Mouse (Mus musculus) CD4-positive, CD25-positive, alpha-beta regulatory T cell, adult 4 months (primary cell): ENCODE results near the gene Rab42. TPM values are rescaled to one million over a fixed set of nuclear protein-coding genes. Genes with fewer than 3 reads are reported as not detected.
A peak's percentile ranks its signal among the peaks of the same experiment; 100 is the strongest.

Experiments
- ATAC-seq: one replicate; pipeline ENCODE4 v1.8.0; 2017
- polyA plus RNA-seq, 2 experiments: library from polyadenylated mRNA; unstranded; fragments of 100-300 nt; shearing (Covaris generic); gene quantifications; one replicate each; pipeline ENCODE4 v1.2.1; 2017

Gene Rab42
- polyA plus RNA-seq, result 1 to 10 TPM in 1 of 2 experiments, not detected in 1; 1.0 TPM

- peak; percentile 81 for ATAC-seq
These were observed at the start of gene Rab42 for GRCm38 (mm10) chr4:132302939-132303479. Gene Rab42, minus strand, starts transcription at chr4:132303385.

DNA sequence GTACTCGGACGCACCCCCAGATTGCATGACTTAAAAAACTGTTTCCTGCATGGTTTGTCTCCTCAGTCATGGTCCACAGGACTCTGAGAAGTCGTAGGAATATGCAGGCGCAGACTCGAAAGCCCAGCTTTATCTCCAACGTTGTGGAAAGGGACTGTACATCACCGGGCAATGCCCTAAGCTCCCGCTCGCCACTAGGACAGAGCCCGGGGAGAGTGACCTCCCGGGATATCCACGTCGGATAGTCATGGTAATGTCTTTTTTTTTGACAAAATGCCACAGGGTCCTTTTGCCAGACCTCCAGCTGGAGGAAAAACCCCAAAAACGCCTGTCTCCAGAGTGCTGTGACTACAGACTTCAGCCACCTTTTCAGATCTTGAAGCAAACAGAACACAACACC is 49.6 kb upstream of the Rab42 start:
- ATAC-seq, result peak; percentile 5

DNA sequence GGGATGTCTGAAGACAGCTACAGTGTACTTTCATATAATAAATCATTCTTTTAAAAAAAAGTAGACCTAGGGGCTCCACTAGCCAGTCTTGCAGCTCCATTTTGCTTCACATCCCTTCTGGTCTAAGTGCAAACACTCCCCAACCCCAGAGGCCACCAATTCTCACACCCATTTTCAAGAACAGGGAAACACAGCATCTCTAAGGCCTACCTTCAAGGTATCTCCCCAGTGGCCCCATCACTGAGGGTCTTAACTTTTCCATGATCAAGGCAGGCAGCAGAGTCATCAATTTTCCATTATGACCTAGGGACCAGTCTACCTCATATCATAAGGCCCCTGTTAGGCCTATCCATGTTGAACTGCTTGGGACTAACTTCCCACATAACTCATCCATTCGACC is 48.2 kb upstream of the Rab42 start:
- no peak for ATAC-seq

DNA sequence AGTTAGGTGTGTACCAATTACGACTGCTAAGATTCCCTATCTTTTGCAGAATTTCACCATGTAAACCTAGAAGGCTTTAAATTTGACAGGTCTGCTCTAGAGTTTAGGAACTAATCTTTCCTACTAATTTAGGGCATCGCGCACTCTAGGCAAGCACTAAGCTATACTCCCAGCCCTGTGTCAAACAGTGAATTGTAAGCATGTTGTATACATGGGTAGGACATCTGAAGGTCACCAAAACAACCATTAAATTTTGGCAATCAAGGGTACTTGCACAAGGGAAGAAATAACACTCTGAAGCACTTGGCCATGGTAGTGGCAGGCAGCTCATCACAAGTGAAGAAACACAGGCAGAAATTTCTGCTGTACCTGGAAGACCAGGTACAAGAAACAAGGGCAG is 47.7 kb upstream of the Rab42 start:
- no peak for ATAC-seq

GRCm38 (mm10) chr4:132350123-132350740 is 47.0 kb upstream of the Rab42 start:
- no peak for ATAC-seq

DNA sequence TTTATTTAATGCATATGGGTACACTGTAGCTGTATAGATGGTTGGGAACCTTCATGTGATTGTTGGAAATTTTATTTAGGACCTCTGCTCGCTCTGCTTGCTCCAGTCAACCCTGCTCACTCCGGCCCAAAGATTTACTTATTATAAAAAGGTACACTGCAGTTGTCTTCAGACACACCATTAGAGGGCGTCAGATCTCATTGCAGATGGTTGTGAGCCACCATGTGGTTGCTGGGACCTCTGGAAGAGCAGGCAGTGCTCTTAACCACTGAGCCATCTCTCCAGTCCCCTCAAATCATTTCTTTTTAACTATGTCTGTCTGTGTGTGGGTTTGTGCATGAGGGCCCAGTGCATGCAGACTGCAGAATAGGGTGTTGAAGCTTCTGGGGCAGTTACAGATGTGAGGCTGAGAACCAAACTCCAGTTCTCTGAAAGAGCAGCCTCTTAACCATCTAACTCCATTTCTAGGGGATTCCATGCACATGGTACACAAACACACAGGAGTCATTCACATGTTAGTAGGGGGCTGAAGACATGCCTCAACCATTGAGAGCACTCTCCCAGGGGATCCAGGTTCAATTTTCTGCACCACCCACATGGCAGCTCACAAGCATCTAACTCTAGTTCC is 46.4 kb upstream of the Rab42 start:
- no peak for ATAC-seq

DNA sequence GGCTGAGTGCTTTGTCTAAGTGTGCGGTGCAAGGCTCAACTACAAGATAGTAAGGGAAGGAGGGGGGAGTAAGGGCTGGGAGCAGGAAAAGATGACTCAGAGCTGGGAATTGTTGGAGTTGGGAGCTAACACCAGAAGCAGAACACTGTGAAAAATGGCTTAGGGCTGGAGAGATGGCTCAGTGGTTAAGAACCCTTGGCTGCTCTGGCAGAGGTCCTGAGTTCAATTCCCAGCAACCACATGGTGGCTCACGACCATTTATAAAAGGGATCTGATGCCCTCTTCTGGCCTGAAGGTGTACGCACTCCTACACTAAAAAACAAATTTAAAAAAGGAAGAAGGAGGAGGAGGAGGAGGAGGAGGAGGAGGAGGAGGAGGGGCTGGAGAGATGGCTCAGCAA is 43.5 kb upstream of the Rab42 start:
- ATAC-seq, result no peak

DNA sequence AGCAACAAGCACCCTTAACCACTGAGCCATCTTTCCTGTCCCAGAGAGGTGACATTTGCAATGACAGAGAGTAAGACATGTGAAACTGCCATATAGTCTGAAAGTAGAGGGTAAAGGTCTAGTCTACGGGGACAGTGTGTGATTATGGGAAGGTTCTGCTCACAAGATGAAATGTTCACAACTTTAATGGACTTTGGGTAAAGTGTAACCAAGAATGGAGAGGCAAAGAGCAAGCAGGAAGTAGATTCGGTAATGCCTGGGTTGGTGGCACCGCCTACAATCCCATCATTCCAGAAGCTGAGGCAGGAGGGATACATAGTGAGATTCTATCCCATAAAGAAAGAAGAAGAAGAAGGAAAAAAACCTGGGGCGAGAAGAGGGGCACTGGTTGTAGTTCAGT is 43.1 kb upstream of the Rab42 start:
- ATAC-seq, result no peak

DNA sequence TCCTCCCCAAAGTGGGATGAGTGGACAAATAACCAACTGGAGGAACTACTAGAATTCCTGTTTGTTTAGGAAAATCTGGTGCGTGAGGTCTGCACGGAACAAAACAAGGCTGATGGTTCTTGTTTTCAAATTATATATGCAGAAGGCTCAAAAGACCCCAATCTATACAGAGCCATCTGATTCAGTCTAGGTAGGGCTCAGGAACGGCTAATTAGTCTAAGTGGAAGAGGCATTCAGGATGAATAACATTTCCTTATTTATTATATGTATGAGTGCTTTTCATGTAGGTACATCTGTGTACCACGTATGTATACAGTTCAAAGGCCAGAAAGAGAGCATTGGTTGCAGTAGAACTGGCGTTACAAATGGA is 42.6 kb upstream of the Rab42 start:
- no peak for ATAC-seq

DNA sequence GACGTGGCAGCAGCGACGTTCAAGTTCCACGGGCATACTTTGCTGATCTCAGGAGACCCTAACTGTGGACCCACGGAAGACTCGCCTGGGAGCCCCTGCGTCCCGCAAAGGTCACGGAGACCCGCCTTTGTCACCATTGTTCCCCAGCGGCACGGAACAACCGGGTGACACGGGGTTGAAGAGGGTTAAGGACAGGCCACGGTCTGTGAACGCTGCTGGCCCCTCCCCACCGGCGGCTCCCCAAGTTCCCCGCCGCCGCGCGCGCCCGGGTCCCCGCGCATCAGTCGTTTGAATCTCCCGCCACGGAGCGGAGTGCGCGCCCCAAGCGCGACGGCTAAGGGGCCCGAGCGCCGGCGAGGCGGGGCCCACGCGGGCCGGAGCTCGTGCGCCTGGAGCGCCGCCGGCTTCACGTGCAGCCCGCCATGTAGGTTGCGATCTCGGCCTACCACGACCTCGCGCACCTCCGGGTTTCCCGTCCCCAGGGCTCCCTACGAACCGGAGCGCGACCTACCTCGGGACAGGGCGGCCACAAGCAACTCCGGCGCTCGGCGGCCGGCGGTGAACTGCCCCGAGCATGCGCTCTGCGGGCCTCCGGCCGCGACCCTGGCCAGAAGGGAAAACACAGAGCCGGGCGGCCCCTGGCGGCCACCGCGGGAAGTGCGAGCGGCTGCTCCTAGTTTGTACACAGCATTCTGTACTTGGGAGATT is 42.1 kb upstream of the Rab42 start:
- ATAC-seq, result peak; percentile 91

GRCm38 (mm10) chr4:132344403-132345134 is 41.4 kb upstream of the Rab42 start:
- peak; percentile 30 for ATAC-seq

DNA sequence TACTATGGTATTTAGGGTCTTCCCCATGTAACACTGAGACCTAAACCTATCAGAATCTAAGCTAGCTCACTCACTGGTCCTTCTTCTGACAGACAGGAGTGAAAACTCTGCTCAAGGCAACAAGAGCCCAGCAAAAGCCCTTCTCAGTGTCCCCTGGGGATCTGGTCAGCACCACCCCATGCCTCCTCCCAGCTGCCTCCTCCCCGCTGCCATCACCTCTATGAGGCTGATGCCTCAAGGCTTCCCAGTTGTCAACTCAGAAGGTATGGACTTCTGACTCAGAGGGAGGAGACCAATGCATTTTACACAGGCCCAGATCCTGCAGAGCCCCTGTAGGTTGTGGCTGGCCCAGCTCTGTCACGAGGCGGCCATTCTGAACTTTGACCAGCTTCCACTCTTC is 38.3 kb upstream of the Rab42 start:
- no peak for ATAC-seq

- ATAC-seq, result no peak
These were observed 35.8 kb upstream of the Rab42 start for GRCm38 (mm10) chr4:132338943-132339342.

- no peak for ATAC-seq
These were observed 29.7 kb upstream of the Rab42 start for GRCm38 (mm10) chr4:132332880-132333279.

GRCm38 (mm10) chr4:132331960-132332359 is 28.8 kb upstream of the Rab42 start:
- no peak for ATAC-seq

DNA sequence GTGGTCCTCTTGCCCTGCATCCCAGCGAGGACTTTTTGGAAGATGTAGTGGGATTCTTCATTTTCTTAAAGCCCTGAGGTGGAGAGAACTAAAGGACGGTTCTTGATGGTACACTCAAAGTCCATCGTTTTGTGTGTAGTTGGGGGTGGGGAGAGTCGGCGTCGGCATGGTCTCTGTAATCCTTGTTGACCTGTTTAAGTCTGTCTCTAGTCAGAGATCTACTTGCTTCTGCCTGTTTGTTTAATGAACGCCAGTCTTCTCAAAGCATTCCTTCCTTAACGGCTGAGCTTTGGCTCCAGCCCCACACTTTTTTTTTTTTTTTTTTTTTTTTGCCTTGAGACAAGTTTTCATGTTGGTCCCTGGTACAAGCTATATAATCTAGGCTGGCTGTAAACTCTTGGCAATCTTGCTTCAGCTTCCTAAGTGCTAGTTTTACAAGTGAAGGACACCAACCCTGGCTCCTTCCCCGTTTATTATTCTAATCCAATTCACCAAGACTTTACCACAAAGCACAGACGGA is 26.7 kb upstream of the Rab42 start:
- no peak for ATAC-seq

DNA sequence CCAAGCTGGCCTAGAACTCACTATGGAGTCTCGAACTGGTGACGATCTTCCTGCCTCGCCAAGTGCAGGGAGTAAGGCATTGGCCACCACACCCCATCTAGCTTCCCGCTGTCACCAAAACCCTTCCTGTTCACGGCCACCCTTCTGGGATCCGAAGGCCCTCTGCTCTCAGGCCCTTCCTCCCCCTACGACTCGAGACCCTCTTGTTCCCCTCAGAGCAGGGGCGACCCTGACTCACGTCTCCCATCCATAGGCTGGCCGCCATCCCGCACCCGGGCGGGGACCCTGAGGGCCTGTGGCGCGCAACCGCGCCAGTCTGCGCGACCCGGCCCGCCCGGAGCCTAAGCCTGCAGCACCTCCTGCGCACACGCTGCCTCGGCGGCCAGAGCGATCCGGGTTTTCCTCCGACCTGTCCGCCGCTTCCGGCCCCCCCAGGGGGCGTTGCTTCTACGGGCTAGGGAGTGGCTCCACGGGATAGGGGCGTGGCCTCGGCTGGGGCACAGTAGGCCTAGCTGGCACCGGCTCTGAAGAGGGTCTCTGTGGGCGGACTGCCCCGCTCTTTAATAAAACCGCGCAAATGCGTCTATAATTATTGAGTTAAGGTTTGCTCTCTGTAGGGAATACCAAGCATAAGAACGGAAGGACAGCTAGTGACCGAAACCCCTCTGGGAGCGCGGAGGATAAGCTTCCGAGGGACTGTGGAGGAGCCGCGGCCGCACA is 26.1 kb upstream of the Rab42 start, which contains the start of gene Trnau1ap:
Gene Trnau1ap, minus strand, starts transcription at position 424 of the 720 bp plus-strand sequence.
- peak; percentile 98 for ATAC-seq

- no peak for ATAC-seq
These were observed 25.3 kb upstream of the Rab42 start for GRCm38 (mm10) chr4:132328391-132328982.

GRCm38 (mm10) chr4:132326481-132326880 is 23.3 kb upstream of the Rab42 start:
- ATAC-seq, result no peak

DNA sequence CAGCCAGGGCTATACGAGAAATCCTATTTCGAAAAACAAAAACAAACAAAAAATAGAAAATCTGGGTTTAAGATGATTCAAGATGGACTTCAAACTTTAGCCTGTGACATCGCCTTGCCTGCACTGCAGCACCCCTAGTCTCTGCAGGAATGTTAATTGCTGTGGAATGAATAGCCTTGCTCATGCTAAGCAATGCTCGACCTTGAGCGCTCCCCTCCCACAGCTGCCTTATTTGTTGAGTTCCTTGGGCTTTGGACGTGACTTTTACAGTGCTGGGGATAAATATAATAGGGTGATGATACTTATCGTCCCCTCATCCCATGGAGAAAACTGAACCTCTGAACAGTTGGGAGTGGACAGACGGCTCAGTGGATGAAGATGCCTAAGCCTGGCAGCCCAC is 12.5 kb upstream of the Rab42 start:
- no peak for ATAC-seq

DNA sequence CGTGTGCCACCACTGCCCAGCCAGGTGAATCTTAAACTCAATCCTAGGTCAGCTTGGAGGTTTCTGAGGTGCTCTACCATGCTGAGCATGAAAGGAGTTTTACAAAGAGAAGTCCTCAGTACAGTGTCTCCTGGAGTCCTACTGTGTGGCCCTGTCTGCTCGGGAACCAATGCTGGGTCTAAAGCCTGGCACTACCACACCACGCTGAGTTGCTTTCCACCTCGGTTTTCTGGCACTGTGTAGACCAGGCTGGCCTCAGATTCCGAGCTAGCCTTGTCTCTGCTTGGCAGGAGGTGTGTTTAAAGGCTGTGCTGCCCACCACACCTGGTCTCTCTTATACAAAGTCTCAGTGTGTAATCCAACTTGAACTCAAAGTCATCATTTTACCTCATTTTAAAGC is 9.4 kb upstream of the Rab42 start:
- no peak for ATAC-seq

- ATAC-seq, result no peak
These were observed 8.6 kb upstream of the Rab42 start for GRCm38 (mm10) chr4:132311801-132312200.
